Mouse (Mus musculus) lung, postnatal 10 days (tissue): ENCODE data around the gene Gm10283.
"Not testable (repeated sequence)": the region's sequence is repeated elsewhere in the genome, so short reads cannot be mapped to it uniquely, and the experiment has no call there.

Experiments
- DNase-seq: peaks from one replicate; pipeline ENCODE4 v3.0.0; 2021

Gm10283 gene

DNA sequence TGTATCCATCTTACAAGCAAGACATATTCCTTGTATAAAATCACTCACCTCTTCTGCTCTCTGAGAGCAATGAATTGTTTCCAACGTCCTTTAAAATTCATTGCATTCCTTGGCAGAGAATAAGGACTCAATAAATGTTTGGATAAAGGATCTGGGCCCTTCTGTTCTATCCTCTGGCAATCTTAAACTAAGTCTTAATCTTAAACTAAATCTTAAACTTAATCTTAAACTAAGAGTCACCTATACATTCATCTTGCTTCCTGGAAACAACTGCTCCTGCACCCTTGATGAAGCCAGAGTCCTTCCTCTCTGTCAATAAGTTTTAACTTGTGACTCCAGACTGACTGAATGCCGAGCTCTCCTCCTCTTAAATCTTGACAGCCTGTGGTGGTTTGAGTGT is at the start of gene Gm10283:
Gm10283 (minus strand) TSS at position 101 of the 400 bp plus-strand sequence.
- DNase-seq: no peak

DNA sequence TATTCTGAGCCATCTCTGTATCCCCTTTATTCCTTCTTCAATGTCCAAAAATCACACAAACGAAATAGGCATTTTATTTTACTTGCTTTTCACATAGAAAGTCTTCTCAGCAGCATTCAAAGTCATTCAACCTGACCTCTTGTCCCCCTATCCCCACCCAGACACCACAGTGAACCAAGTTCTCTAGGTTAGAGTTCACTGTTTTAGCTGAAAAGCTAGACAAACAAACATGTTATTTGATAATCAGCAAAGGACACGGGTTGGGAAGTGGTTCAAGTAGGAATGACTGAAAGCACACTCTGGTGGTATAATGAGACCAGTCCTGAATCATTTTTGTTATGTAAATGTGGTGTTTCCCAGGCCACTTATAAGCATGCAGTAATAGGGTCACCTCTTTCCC is 31.9 kb upstream of the Gm10283 start:
- DNase-seq: no peak

DNA sequence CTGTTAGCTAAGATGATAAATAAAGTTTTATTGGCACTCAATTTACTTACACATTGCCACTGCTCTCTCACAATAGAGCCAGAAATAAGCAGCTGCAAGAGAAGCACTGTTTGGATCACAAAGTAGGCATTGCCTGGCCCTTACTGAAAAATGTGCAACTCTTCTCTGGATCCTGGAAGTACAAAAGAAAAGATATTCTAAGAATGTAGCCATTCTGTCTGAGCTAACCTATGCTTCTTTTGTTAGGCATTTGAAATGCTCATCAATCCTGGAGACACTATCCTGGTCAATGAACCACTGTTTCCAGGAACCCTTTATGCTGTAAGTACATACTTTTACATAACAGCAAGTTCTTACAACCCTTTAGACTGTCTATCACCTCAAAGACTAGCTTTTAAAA is 15.3 kb upstream of the Gm10283 start:
- no peak for DNase-seq

DNA sequence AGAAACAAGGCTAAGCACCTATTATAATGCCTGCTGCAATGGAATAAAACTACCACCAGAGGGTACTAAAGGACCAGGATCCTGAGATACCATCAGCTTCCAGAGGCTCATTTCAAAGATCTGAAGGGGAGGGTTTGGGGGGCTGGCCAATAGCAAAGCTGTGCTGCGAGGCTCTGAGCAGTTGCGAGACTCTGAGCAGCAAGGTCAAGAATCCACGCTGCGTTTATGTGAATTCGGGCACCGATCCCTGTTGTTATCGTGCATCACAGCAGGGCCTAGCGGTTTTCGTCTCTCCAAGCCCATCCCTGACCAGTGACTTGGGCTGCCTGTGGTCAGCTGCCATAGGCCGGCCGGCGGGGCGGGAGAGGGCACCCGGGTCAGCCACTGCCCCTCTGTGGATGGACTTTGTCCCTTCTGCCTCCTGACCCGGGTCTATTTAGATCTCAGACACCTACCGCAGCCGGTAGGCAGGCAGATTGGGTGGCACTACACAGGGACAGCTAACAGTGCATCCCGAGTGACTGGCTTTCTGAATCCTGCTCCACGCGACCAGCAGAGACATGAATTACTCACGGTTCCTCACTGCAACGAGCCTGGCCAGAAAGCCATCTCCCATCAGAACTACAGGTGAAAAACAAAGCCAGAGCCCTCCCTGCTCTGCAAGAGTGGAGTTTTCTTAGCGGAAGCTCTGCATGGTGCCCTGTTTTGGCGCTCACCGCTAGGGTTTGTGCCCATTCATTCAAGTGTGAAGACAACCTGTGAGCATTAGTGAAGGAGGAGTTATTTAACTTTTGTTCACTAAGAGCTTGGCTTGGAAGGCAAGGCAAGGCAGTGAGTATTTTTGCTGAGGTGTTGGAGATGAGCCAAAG is 2.9 kb upstream of the Gm10283 start, which contains the start of gene Aadat:
Aadat (plus strand) TSS at position 280 of the 869 bp plus-strand sequence.
- peak; percentile 69 for DNase-seq

DNA sequence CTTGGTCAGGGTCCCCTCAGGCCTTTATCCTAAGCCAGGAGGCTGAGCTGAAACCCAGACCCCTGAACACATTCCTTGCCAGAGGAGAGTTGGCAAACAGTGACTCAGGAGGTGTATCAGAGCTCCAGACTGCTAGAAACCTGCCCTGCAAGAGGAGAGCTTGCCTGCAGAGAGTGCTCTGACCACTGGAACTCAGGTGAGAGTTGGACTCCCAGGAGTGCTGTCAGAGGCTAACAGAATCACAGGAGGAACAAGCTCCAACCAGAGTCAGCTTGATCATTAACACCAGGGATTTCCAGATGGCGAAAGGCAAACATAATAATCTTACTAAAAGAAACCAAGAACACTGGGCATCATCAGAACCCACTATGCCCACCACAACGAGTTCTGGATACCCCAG is 8.0 kb downstream of the Gm10283 start:
- DNase-seq: not testable (repeated sequence)

DNA sequence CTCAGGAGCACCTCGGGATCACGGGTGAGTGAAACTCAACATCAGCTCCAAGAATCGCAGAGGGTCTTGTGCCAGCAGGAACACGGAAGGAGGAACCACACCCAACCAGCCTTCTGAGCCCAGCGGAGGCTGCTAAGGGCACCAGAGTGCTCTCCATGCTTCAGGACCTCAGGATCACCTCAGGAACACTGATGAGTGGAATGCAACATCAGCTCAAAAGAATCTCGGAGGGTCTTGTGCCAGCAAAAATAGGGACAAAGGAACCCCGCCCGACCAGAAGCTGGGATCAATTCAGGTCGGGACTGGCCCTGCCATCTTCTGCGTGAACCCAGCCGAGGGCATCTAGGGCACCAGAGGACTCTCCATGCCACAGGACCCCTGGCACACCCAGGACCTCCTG is 8.4 kb downstream of the Gm10283 start:
- DNase-seq: no peak

DNA sequence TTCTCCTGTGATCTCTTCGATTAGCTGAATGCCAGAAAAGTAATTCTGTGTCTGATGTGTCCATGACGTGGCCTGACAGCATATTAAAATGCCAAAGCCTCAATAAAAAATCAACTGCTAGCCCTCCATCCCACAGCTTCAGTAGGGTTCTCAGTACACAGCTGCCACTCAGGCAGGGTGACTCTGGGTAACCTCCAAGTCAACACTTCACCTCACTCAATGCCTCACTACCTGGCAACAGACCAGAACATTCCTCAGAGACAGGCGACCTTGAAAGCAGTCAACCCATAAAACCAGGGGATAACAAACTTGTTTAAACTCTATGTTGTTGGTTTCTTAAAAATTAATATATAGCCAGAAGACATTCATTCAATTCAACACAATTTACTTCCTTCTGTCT is 10.5 kb downstream of the Gm10283 start:
- DNase-seq: no peak

DNA sequence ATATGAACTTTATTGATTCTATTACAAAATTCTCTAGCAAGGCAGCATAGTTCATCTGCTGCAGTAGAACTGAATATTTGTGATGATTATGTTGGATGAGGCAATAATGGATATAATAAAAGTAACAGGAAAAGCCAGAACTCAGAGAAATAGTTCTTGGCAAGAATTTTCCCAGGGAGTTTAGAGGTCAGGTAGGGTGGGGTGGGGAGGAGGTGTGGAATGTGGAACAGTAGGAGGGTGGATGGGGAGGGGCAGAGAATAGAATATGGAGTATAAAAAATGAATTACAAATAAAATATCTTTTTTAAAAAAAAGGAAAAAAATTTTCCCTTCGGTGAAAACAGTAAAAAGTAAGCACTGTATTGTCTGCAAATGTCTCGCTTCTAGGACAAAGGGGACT is 11.1 kb downstream of the Gm10283 start:
- DNase-seq: no peak

DNA sequence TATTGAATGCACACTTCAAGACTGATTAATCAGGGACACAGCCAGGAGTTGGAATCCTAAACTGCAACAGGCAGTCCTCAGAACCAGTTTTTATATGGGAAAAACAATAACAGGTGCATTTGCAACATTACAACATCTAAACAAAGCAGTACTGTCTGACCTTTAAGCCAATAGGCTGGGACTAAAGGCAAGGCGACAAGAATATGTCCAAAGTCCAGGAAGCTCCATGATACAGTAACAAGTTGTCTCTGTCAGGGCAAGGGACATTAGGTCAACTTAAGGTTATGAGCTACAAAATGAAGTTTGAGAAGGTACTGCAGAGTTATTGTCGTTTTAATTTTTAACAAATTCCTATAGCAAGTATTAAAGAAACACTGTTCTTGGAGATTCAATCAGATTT is 12.9 kb downstream of the Gm10283 start:
- DNase-seq: no peak

DNA sequence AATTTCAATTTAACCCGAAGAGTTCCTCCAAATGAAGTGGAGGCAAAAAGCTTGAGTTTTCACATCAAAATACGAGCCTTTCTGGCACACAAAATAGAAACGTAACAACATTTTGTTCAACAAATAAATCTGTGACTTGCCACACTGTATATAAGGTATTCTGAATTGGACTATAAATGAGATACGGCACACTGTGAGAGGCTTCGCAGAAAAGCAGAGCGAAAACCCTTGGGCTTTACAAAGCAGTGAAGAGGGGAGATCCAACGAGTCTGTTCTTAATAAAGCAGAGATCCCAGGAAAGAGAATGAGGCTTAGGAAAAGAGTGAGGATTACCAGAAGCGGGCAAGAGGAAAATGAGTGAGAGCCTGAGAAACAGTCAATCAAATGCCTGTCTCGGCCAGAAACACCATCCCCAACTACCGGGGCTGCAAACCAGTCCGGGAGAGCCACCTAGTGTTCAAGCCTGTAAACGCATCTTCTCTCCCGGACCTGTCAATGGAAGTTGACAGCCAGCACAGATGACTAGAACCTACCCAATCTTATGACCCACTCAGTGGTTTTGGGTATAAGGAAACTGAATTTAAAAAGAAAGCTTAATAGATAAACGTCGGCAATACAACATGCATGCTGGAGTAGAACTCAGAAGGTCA is 36.2 kb downstream of the Gm10283 start:
- DNase-seq: peak; percentile 49

DNA sequence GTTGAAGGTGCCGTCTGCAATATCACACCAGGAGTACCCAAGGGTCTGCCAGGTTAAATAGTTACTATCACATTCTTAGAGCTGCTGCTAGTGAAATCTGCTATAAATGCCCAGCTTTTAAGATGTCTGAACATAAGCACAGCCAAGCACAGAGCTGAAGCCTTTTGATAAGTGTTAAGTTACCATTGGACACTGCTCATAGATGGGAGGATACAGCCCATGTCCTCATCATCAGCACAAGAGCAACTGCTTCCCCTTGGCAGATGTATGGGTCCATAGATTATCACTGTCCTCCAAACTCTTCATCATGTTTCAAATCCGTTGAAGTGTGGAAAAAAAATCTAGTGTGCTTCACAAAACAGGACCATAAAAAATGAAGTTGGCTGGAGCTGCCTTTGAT is 53.7 kb downstream of the Gm10283 start:
- no peak for DNase-seq

DNA sequence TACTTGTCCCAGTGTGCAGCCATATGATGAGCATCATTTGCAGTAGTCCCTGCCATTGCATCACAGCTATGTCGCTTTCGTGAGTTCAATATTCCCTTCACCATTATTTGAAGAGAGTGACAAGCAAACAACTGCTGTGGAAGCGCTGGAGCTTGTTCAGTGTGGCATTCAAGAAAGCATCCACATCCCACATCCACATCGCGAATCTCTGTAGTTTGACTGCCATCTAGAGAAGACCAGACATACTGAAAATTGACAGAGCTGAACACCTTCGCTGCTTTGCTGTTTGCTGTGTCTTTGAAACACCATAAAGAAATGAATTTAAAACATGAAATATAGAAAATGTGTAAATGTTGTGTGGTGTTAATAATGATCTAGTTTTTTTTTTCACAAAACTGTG is 58.0 kb downstream of the Gm10283 start:
- no peak for DNase-seq

DNA sequence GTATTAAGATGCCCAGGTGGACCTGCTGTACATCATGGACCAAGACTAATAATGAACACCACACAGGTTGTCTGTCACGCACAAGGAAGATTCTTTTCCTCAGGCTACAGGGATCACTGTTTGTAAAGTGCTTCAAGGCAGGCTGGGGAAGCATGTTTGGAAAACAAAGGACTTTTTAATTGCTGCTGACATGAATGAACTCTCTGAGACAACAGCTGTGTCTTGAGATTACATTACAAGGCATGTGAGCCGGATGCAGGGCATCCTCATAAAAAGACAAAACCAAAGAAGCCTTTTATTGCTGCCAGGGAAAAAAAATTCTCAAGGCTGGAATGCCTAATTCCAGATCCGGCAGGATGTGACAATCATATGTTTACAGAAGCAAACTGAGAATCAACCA is 64.4 kb downstream of the Gm10283 start:
- DNase-seq: no peak

DNA sequence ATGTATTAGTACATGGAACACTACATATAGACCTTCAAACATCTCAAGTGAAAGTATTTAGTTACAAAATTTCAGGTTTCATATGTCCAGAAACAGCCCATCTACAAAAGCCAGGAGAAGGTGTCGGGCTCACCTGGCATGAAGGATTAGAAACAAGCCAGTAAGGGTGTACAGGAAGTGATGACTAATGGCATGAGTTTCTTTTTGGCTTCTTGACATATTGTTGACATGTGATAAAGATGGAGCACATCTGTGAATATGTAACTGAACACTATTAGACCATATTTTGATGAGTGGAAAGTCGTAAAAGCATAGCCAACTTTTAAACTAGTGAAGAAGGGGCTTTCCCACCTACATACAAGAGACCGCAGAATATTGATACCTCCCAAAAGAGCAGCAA is 66.1 kb downstream of the Gm10283 start:
- no peak for DNase-seq

DNA sequence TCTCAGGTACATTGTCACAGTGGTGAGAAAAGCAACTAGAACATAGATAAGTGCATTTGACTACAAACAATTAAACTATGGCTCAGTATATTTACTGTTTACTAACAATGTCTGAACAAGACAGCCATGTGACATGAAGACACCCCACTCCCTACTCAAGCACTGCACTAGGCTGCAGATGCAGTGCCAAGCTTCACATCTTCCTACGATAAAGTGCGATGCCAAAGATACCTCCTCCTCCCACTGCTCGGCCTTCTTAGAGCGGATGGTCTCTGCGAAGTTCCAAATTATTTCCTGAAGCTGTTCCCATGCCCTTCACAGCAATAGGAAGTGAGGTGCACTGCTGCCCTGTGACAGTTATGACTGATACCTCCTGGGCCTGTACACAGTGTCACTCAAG is 70.3 kb downstream of the Gm10283 start:
- no peak for DNase-seq

DNA sequence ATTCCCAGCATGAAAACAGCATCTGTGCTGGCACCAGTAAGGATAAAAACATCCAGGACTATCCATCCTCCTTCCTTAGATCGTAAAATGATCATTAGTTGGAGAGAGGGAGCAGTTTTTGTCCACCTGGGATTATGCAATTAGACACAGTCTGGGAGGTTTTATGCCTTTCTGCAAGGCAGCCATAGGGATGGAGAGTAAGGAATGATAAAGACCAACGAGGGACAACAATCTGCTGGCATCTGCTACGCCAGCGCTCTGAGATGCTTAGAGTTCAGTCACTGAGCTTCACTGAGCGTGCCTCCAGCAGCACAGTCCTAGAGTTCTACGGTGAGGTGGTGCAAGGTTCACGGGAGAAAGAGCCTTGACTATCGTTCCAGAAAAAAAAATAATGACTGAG is 96.6 kb downstream of the Gm10283 start:
- DNase-seq: no peak

DNA sequence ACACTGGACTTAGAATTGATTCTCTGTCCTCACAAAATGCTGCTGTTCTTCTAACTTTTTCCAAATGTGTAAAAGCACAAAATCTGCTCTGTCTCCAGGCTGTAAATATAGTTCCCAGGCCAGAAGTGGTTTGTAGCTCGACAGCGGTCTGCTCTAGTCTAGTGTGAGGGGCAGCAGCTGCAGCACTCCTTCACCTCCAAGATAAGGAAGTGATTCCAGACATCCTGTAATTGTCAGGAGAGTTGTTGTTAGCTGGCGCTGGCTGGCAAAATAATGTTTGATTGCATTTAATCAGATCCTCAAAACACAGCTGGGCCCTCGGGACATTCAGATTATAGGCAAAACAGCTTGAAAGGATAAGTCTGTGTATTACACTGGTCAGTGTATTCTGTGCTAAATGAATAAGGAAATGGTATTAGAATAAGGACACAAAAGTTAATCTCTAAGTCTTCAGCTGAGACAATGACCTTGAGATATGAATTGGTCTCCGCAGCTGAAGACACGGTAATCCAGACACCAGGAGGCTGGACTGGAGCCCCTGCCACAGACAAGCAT is 97.9 kb downstream of the Gm10283 start:
- DNase-seq: peak; percentile 15

DNA sequence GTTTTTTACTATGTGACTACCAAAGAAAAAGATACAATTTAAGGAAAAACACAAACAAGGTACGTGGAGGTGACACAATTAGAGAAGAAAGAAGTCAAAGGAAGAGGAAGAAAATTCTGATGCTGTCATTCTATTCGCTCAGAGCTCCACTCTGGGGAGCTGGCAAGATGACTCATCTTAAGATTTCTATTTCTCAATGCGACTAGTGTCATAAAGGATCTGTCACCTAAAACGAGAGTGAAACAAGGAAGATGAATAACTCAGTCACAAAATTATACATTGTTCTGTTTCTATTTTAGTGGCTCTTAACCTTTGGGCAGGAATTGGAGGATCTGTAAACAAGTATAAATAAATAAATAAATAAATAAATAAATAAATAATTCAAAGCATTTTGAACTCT is 109.3 kb downstream of the Gm10283 start:
- DNase-seq: no peak

DNA sequence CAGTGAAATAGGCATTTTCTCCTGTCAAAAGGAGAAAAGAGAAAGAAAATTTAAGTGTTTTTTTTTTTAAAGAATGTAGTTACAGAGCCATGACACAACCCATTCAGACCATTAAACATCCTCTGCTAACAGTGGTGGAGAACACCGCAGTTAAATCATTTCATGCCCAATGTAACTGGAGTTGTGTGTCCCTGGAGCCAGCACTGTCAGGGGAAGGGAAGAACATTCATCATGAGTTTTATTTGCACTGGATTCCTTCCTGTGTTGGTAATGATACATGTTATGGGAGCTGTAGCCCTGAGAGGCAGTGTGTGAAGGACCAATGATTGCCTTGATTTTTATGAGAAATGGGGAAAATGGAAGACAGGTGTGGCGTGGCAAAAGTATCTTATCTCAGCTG is 116.4 kb downstream of the Gm10283 start:
- DNase-seq: no peak
